Mouse (Mus musculus) kidney, adult 2 months (tissue): ENCODE data around the gene 4930535I16Rik.

Experiments used
- CTCF ChIP-seq: fragments of 200-500 bp; conservative IDR thresholded peaks from 2 replicates; pipeline ENCODE4 v1.5.1; 2011; ENCODE audit warnings: low read depth, mild to moderate bottlenecking, control low read depth, low read length, moderate library complexity, mixed read lengths; ENCODE audit not compliant: insufficient read depth, insufficient read length
- POLR2A ChIP-seq: fragments of 200-500 bp; IDR thresholded peaks from one replicate; pipeline ENCODE4 v1.6.1; 2011; ENCODE audit warnings: low read depth, low read length, control low read depth

DNA sequence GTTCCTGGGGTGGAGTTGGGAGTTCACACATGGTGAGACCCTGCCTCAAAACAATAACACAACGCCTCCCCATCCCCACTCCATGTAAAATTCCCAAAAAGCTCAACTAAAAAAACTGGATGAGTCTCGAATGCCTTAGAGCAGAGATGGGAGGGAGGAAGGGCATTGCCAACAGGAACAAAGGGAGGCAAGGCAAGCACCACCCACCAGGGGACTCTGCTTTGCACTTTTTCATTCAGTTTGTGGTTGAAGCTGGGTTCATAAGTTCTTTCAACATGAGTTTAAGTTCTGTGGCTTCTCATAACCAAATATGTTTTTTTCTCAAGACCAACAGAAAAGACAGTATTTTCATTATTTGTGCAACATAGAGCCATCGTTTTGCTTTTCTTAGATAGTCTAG lies 14.4 kb downstream of the 4930535I16Rik start:
- TF ChIP-seq POLR2A, result no peak
- no peak for TF ChIP-seq CTCF
